Mouse (Mus musculus) G1E (cell line): ENCODE results near the gene Cntn4.

ENCODE experiments used
- CTCF ChIP-seq: IDR thresholded peaks from 2 replicates; pipeline ENCODE4 v1.5.1; 2012; ENCODE audit warnings: low read depth, low read length, inconsistent platforms, mixed read lengths
- POLR2AphosphoS5 ChIP-seq: IDR thresholded peaks from 2 replicates; pipeline ENCODE4 v1.6.1; 2012; ENCODE audit warnings: low read depth, low read length, inconsistent platforms; ENCODE audit not compliant: insufficient replicate concordance

GRCm38 (mm10) chr6:106732563-106732962 is 1055.1 kb downstream of the Cntn4 start:
- TF ChIP-seq CTCF = no peak
- TF ChIP-seq POLR2AphosphoS5 = no peak
